Mouse (Mus musculus) megakaryocyte, embryonic 14.5 days (primary cell): ENCODE measurements around the gene Rasl11a.

ENCODE experiments used
- FLI1 ChIP-seq: IDR thresholded peaks from 2 replicates; pipeline ENCODE4 v1.6.1; 2012; ENCODE audit warnings: low read length, inconsistent platforms, mixed read lengths
- GATA1 ChIP-seq: IDR thresholded peaks from 3 replicates; pipeline ENCODE4 v1.6.1; 2012; ENCODE audit warnings: mixed read lengths, low read length, inconsistent platforms, borderline replicate concordance

GRCm38 (mm10) chr5:146856106-146856505 lies 11.2 kb downstream of the Rasl11a start:
- no peak for TF ChIP-seq GATA1
- TF ChIP-seq FLI1, result no peak
